Mouse (Mus musculus): ENCODE results near the gene Spag9. TPM values are rescaled to one million over a fixed set of nuclear protein-coding genes. Genes with fewer than 3 reads are reported as not detected.

The Spag9 gene
- total and polyA plus RNA-seq, 2 experiments from 2014 or later = 89.1 to 110 TPM

GRCm38 (mm10) chr11:94175288-94175687 lies 179.4 kb downstream of the Spag9 start:
- Histone ChIP-seq H3K27ac (no peak overlapping the region), H3K9ac (replicated peaks; ENCODE audit: low read length) (no peak overlapping the region)
- 61% methylated on average over 7 of the region's 7 CpGs for WGBS

More at GRCm38 (mm10) chr11:94175288-94175687, 179.4 kb downstream of the Spag9 start:
- Histone ChIP-seq H3K27me3 (ENCODE audit: insufficient read depth, low read length) (no peaks in the 10 kb centered on the region), H3K4me1 (ENCODE audit: insufficient read depth, low read length) (no peaks in the 10 kb centered on the region), H3K9me3 (ENCODE audit: low read length) (no peaks in the 10 kb centered on the region), H3K36me3 (ENCODE audit: insufficient read depth, low read length) (no peaks in the 10 kb centered on the region), H3K4me2 (ENCODE audit: low read depth, low read length) (no peak overlapping the region), H3K4me3 (ENCODE audit: low read length) (no peak overlapping the region)
- ATAC-seq = no peak
- no peak for TF ChIP-seq CTCF (IDR thresholded peaks at IDR 0.05; ENCODE audit: low read depth)
- DNase-seq (ENCODE audit: low spot score) = no peak

Other genes with a start within 250 kb of the Spag9 start
- gene Utp18, start 110.3 kb upstream of the Spag9 start, total RNA-seq (2014; rRNA removed) = 24.4 and 25.3 TPM in 2 replicates
- 21.1 and 22.5 TPM in 2 replicates for gene Utp18, start 110.3 kb upstream of the Spag9 start, polyA plus RNA-seq (2015; fragmentation: Nextera tagmentation; extraction: Ambion mirVana)
- 15.6 and 19.1 TPM in 2 replicates for gene Mbtd1, start 110.2 kb upstream of the Spag9 start, total RNA-seq (2014; rRNA removed)
- gene Mbtd1, start 110.2 kb upstream of the Spag9 start, polyA plus RNA-seq (2015; fragmentation: Nextera tagmentation; extraction: Ambion mirVana) = 13.8 and 14.7 TPM in 2 replicates
- gene Nme2, start 39.8 kb upstream of the Spag9 start, total RNA-seq (2014; rRNA removed) = 302 and 328 TPM in 2 replicates
- 138 and 161 TPM in 2 replicates for gene Nme2, start 39.8 kb upstream of the Spag9 start, polyA plus RNA-seq (2015; fragmentation: Nextera tagmentation; extraction: Ambion mirVana)
- gene Gm20390, start 27.8 kb upstream of the Spag9 start, total RNA-seq (2014; rRNA removed) = 124 and 128 TPM in 2 replicates
- 402 and 417 TPM in 2 replicates for gene Gm20390, start 27.8 kb upstream of the Spag9 start, polyA plus RNA-seq (2015; fragmentation: Nextera tagmentation; extraction: Ambion mirVana)
- gene Nme1, start 27.6 kb upstream of the Spag9 start, total RNA-seq (2014; rRNA removed) = 44.8 and 49.7 TPM in 2 replicates
- 309 and 356 TPM in 2 replicates for gene Nme1, start 27.6 kb upstream of the Spag9 start, polyA plus RNA-seq (2015; fragmentation: Nextera tagmentation; extraction: Ambion mirVana)
- 13.2 and 20.1 TPM in 2 replicates for gene Tob1, start 215.4 kb downstream of the Spag9 start, total RNA-seq (2014; rRNA removed)
- 33.9 and 34.8 TPM in 2 replicates for gene Tob1, start 215.4 kb downstream of the Spag9 start, polyA plus RNA-seq (2015; fragmentation: Nextera tagmentation; extraction: Ambion mirVana)
- 7.0 and 10.1 TPM in 2 replicates for gene Wfikkn2, start 249.9 kb downstream of the Spag9 start, total RNA-seq (2014; rRNA removed)
- gene Wfikkn2, start 249.9 kb downstream of the Spag9 start, polyA plus RNA-seq (2015; fragmentation: Nextera tagmentation; extraction: Ambion mirVana) = 10.4 and 10.5 TPM in 2 replicates